Mouse (Mus musculus) frontal cortex, postnatal 25 days (tissue): ENCODE measurements around the gene Tas1r3.
A peak's percentile ranks its signal among the peaks of the same experiment; 100 is the strongest.

Source experiments
- DNase-seq, 2 experiments: peaks; one replicate each; pipeline ENCODE4 v3.0.0; 2022; ENCODE audit warnings: low spot score in 2 of 2

Tas1r3 gene

GRCm38 (mm10) chr4:155887674-155888073 is 24.5 kb upstream of the Tas1r3 start:
- DNase-seq: peak in 1 of 2 experiments; percentile 2

GRCm38 (mm10) chr4:155886330-155886729 is 23.2 kb upstream of the Tas1r3 start:
- DNase-seq: no peak

DNA sequence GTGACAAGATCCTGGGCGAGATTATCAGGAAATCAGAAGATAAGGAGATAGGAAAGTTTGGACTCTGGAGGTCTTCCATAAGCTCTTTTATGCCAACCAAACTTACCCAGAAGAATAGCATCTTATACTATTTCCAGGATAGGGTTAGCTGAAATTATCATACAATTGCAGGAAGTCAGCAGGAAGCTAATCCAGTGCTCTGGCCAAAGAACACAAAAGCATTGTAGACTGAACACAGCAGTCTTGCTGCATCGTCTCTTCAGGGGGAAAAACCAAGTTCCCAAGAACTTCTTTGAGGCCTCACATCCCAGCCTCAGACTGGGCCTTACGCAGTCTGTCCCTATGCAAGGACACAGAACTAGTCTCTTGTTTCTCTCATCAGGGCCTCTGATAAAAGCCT is 20.4 kb upstream of the Tas1r3 start:
- no peak for DNase-seq

- DNase-seq: no peak
These were observed 8.2 kb upstream of the Tas1r3 start for GRCm38 (mm10) chr4:155871404-155871803.

- DNase-seq: peak; percentile 89 to 93
These were observed 6.3 kb upstream of the Tas1r3 start, which contains the start of the genes Cptp and Ints11 for GRCm38 (mm10) chr4:155869317-155870033. Gene Cptp (minus strand): TSS chr4:155869440. Gene Ints11 (plus strand): TSS chr4:155869546.

- no peak for DNase-seq
These were observed 5.6 kb upstream of the Tas1r3 start for GRCm38 (mm10) chr4:155868614-155869298.

- DNase-seq: no peak
These were observed 1.4 kb downstream of the Tas1r3 start for GRCm38 (mm10) chr4:155861787-155862186.

- no peak for DNase-seq
These were observed 3.8 kb downstream of the Tas1r3 start for GRCm38 (mm10) chr4:155859318-155859717.

- DNase-seq: no peak
These were observed 6.3 kb downstream of the Tas1r3 start for GRCm38 (mm10) chr4:155856881-155857280.

DNA sequence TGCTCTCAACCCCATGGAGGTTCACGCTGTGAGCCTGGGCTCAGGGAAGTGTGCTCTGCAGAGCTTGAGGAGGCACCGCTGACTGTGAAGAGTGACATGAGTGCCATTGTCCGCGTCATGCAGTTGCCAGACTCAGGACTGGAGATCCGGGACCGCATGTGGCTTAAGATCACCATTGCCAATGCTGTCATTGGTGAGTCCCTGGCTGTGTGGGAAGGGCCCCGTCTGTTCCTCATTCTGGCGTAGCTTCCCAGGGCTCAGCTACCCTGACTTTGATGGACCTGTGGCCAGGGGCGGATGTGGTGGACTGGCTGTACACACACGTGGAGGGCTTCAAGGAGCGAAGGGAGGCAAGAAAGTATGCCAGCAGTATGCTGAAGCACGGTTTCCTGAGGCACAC is 7.1 kb downstream of the Tas1r3 start:
- DNase-seq: no peak

GRCm38 (mm10) chr4:155854991-155855390 is 8.2 kb downstream of the Tas1r3 start:
- DNase-seq: no peak

GRCm38 (mm10) chr4:155853421-155853820 is 9.7 kb downstream of the Tas1r3 start:
- DNase-seq: no peak

GRCm38 (mm10) chr4:155851951-155852411 is 11.2 kb downstream of the Tas1r3 start:
- DNase-seq: no peak

DNA sequence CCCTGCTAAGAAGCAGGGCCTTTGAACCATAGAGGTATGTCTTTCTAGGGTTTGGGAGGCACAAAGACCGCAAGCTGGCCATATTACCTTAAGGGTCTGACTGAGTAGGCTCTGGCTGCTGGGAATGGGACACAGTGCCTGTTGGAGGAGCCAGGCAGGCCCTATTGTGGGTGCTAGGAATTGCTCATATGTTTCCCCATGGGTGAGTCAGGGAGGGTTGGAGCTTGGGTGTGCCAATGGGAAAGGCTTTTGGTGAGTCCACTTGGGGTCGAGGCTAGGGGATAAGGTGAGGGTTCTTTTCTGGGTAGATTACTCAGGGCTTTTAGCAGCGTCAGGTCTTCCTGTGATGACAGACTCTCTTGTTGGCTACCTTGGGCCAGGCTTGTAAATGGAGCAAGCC is 11.8 kb downstream of the Tas1r3 start:
- DNase-seq: no peak

GRCm38 (mm10) chr4:155849792-155850451 is 13.2 kb downstream of the Tas1r3 start:
- no peak for DNase-seq

GRCm38 (mm10) chr4:155849391-155849790 is 13.8 kb downstream of the Tas1r3 start:
- no peak for DNase-seq

GRCm38 (mm10) chr4:155848434-155849095 is 14.6 kb downstream of the Tas1r3 start:
- no peak for DNase-seq

DNA sequence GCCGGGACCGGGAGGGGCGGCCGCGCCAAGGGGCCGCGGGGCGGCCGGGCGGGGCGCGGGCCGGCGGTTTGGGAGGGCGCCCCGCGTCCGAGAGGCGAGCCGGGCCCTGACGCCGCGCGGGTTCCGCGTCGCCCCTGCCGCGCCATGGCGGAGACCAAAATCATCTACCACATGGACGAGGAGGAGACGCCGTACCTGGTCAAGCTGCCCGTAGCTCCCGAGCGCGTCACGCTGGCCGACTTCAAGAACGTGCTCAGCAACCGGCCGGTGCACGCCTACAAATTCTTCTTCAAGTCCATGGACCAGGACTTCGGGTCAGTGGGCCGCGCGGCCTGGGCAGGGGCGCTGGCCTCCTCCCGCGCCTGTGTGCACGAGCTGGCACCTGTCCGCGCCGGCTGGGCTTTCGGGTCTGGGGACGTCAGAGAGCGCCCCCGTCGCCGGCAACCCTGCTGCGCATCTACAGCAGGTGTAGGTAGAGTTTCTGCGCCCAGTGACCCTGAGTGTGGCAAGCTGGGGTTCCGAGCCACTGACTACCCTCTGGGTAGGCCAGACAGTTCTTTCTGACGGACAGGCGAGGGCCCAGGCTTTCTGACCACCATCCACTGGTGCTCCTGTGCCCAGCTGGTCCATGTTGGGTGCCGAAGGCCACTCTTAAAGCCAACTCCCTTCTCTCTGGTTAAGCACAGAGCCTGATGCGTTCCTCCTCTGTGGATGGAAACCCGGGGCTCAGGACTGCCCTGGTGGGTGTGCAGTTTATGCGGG is 15.4 kb downstream of the Tas1r3 start:
- DNase-seq: no peak

DNA sequence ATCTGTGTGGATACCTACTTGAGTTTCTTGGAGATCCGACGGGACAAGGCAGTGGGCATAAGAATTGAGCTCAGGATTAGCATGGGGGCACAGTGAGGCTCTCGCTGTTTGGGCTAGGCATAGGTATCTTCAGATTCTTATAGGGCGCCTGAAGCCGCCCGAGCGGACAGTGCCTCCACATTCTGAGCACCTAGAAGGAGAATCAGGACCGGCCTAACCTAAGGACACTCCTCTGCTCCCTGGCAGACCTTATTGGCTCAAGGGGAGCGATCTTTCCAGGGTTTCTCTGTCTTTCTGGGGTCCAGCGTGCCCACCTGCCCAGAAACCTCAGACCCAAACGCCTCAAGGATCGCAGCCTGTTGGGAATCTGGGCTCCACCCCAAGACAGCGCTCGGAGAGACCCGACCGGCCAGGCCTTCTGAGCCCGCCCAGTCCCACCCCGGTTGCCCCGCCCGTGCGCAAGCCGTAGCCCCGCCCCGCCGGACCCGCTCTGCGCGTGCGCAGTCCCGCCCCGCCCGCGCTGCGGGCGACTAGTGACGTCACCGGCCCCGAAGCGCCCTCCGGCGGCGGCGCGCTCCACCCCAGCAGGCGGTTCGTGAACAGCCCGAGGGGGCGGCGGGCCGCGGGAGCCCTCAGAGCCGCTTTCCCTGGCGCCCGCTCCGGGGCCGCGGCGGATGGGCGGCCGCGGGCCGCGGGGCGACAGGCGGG is 16.1 kb downstream of the Tas1r3 start, which contains the start of gene Dvl1:
Gene Dvl1, plus strand, starts transcription at position 532 of the 708 bp plus-strand sequence.
- DNase-seq: peak; percentile 84 to 93

GRCm38 (mm10) chr4:155843231-155843630 is 19.9 kb downstream of the Tas1r3 start:
- no peak for DNase-seq
